Mouse (Mus musculus): ENCODE measurements around the gene Spdye4c.

DNA sequence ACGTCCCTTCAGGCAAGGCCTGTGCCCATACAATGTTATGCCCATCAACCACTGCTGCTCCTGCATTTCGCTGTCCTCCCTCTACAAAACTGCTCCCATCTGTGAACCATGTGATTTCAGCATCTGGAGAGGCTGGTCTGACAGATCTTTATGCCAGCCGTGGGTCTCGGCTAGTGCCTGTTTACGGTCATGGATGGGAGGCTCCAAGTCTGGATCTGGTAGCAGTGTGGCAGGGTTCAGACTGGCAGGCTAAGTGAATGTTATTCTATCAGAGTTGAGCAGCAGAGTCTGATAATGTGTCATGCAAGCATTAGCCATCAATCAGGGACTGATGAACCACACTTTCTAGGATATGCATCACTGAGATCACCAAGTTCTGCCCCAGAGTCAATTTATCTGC is 8.1 kb upstream of the Spdye4c start:
- TF ChIP-seq CTCF (IDR thresholded peaks at IDR 0.05; ENCODE audit: low read depth) (no peak), EP300 (IDR thresholded peaks at IDR 0.05; ENCODE audit: low read depth) (no peak)
